Mouse (Mus musculus) ES-Bruce4 (cell line): Measurements from ENCODE around the gene Tex26.

Experiments used
- CTCF ChIP-seq: IDR thresholded peaks from one replicate; pipeline ENCODE4 v1.8.1; 2011; ENCODE audit warnings: low read depth, low read length
- EP300 ChIP-seq: IDR thresholded peaks from 2 replicates; pipeline ENCODE4 v1.6.1; 2011; ENCODE audit warnings: low read depth, low read length; ENCODE audit not compliant: insufficient read depth
- POLR2A ChIP-seq: IDR thresholded peaks from one replicate; pipeline ENCODE4 v1.8.1; 2011; ENCODE audit warnings: low read length; ENCODE audit not compliant: insufficient read depth

- TF ChIP-seq POLR2A: no peak
- no peak for TF ChIP-seq CTCF
- no peak for TF ChIP-seq EP300
Observed at GRCm38 (mm10) chr5:149484270-149484669, 44.8 kb downstream of the Tex26 start.
